Mouse (Mus musculus) erythroblast, embryonic 14.5 days (primary cell): ENCODE measurements around the gene Luzp4. TPM values are rescaled to one million over a fixed set of nuclear protein-coding genes. Genes with fewer than 3 reads are reported as not detected.
"Not testable (repeated sequence)": the region's sequence is repeated elsewhere in the genome, so short reads cannot be mapped to it uniquely, and the experiment has no call there.

Source experiments
- H3K27me3 ChIP-seq: 2 replicates; pipeline ENCODE4 v1.6.1; 2012; ENCODE audit warnings: inconsistent platforms; ENCODE audit not compliant: control insufficient read depth
- H3K36me3 ChIP-seq: 2 replicates; pipeline ENCODE4 v1.6.1; 2012; ENCODE audit warnings: mild to moderate bottlenecking, inconsistent platforms; ENCODE audit not compliant: control insufficient read depth
- H3K4me1 ChIP-seq: 2 replicates; pipeline ENCODE4 v1.6.1; 2012; ENCODE audit warnings: inconsistent platforms; ENCODE audit not compliant: control insufficient read depth
- H3K4me3 ChIP-seq: replicated peaks from 2 replicates; pipeline ENCODE3; 2012; ENCODE audit warnings: moderate library complexity, mild to moderate bottlenecking, inconsistent platforms
- H3K9me3 ChIP-seq: 2 replicates; pipeline ENCODE4 v1.6.1; 2012; ENCODE audit warnings: low read length, inconsistent platforms, mixed read lengths; ENCODE audit not compliant: control insufficient read depth
- polyA plus RNA-seq: library from polyadenylated mRNA; stranded (reverse); fragments of >175 nt; gene quantifications from 2 replicates; pipeline ENCODE4 v1.2.3, GENCODE M21; 2012

Gene Luzp4
- not detected in 2 replicates for polyA plus RNA-seq

GRCm38 (mm10) chrX:148857340-148857739 is at the start of gene Luzp4:
TSS of gene Luzp4 (plus strand) at chrX:148857640.
- H3K9me3 ChIP-seq, H3K4me1 ChIP-seq, H3K4me3 ChIP-seq, H3K27me3 ChIP-seq, H3K36me3 ChIP-seq: not testable (repeated sequence)

- not testable (repeated sequence) for H3K36me3 ChIP-seq, H3K4me3 ChIP-seq, H3K4me1 ChIP-seq, H3K27me3 ChIP-seq, H3K9me3 ChIP-seq
These were observed 15.6 kb upstream of the Luzp4 start for GRCm38 (mm10) chrX:148841801-148842200.

Other genes with a start within 250 kb of the Luzp4 start
- not detected in 2 replicates for gene Gm8334, start 242.5 kb upstream of the Luzp4 start, polyA plus RNA-seq
- not detected in 2 replicates for gene Gm15127, start 194.0 kb upstream of the Luzp4 start, polyA plus RNA-seq
- not detected in 2 replicates for gene Ott, start 216.6 kb downstream of the Luzp4 start, polyA plus RNA-seq